Mouse (Mus musculus) E14TG2a.4 (cell line): ENCODE measurements at regions not wholly inside any gene's neighbourhood (a gene's known extent, or its start where the extent isn't known, plus 50 kb on each side); places are given as distances from the start of the nearest gene placed in this dataset.

ENCODE experiments used
- H3K27me3 ChIP-seq: 2 replicates; pipeline ENCODE4 v1.6.1; 2014; ENCODE audit warnings: low read length, control low read depth; ENCODE audit not compliant: insufficient read depth
- H3K36me3 ChIP-seq: 2 replicates; pipeline ENCODE4 v1.6.1; 2014; ENCODE audit warnings: low read length, control low read depth; ENCODE audit not compliant: insufficient read depth
- H3K4me1 ChIP-seq: replicated peaks from 2 replicates; pipeline ENCODE4 v1.6.1; 2014; ENCODE audit warnings: low read depth, low read length, control low read depth
- H3K4me3 ChIP-seq: replicated peaks from 2 replicates; pipeline ENCODE4 v1.5.1; 2014; ENCODE audit warnings: mild to moderate bottlenecking, low read length
- H3K9me3 ChIP-seq: 2 replicates; pipeline ENCODE4 v1.6.1; 2014; ENCODE audit warnings: low read length, control low read depth
- CTCF ChIP-seq: conservative IDR thresholded peaks from 2 replicates; pipeline ENCODE4 v1.5.1; 2014; ENCODE audit warnings: low read length
- NANOG ChIP-seq: IDR thresholded peaks from 2 replicates; pipeline ENCODE4 v1.6.1; 2014; ENCODE audit warnings: borderline replicate concordance, low read length, mixed read lengths
- POU5F1 ChIP-seq: IDR thresholded peaks from 2 replicates; pipeline ENCODE4 v1.6.1; 2014; ENCODE audit warnings: low read length, borderline replicate concordance

DNA sequence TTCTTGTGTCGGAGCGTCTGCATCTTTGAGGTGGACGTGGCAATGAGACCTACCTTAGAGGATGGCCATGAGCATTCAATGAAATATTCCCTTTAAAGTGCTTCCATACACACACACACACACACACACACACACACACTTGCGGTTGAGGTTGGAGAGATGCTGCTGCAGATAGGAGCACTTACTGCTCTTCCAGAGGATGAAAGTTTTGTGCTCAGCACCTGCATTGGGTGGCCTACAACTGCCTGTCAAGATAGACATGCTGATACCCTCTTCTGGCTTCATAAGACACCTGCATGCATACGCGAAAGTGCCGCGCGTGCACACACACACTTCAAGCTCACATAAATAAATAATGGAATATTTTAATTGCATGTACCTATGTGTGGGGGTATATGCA lies 111.5 kb upstream of the Pja1 start:
- Histone ChIP-seq H3K36me3 (no peaks in the 10 kb centered on the region), H3K4me1 (peaks cover 8% of the 10 kb centered on the region; the same call in 1 of the 2 replicates), H3K4me3 (no peak overlapping the region), H3K9me3 (peaks cover 5% of the 10 kb centered on the region; the same call in 1 of the 2 replicates), H3K27me3 (peaks cover 62% of the 10 kb centered on the region)
- no peak for TF ChIP-seq CTCF
- no peak for TF ChIP-seq NANOG
- no peak for TF ChIP-seq POU5F1

DNA sequence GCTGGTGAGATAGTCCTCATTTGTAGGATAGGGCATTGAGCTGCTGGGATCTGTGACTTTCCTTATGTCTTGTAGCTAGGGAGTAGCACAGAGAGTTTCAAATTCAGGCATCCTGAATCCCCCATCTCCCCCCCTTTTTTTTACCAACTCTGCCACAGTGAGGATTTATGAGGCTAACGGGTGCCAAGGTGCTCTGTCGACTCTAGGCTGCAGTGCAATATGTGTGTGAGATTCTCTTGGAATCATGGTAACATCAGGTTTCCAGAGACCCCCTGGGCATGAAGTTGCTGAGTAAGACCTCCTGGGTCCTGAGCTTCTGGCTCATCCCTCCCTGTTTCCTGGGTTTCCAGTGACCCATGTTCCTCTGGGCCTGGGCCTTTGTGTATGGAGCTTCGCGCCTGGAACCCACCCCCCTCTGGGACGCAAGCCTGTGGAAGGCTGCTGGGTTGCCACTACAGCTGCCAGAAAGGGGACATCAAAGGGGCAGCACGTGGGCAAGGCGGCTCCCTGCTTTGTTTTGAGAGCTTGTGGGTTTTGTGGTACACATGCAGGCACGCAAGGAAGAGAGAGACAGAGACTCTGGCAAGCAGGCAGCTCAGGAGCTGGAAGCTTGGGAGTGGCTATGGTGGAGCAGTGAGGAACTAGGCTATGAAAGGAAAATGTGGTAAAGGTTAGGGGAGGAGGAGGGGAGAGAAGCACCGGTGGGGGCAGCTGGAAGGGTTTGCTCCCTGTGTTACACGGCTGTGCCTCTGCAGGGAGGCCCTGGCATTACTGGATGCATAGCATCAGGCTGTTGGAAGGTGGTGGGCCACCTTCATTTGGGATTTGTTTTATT lies 110.8 kb upstream of the Pja1 start:
- H3K4me3 ChIP-seq = no peak overlapping the region
- TF ChIP-seq CTCF (no peak), NANOG (no peak), POU5F1 (no peak)
- no peaks in the 10 kb centered on the region for H3K36me3 ChIP-seq
- H3K27me3 ChIP-seq = peaks cover 59% of the 10 kb centered on the region
- peaks cover 5% of the 10 kb centered on the region; the same call in 1 of the 2 replicates for H3K9me3 ChIP-seq
- H3K4me1 ChIP-seq = peaks cover 8% of the 10 kb centered on the region; the same call in 1 of the 2 replicates

DNA sequence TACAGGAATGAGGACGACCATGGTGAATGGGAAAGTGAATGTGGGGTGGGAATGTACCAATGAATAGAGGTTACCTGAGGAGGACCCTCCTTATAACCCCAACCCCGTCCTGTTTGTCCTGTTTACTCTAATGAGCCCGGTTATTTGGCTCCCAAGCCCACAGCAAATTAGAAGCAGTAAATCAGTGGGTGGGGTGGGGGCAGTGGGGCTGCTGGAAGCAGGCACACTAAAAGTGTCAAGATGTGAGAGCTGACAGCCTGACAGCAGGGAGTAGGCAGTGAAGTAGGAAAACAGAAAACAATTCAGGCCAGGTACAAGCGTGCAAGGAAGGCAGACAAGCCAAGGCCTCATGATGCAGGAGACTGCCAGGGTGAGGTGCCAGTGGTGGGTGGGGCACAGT lies 108.1 kb upstream of the Pja1 start:
- Histone ChIP-seq H3K4me3 (no peak overlapping the region), H3K9me3 (peaks cover 5% of the 10 kb centered on the region; the same call in 1 of the 2 replicates), H3K4me1 (peaks cover 11% of the 10 kb centered on the region), H3K36me3 (no peaks in the 10 kb centered on the region), H3K27me3 (peaks cover 57% of the 10 kb centered on the region)
- TF ChIP-seq CTCF = no peak
- TF ChIP-seq POU5F1 = no peak
- TF ChIP-seq NANOG = no peak

DNA sequence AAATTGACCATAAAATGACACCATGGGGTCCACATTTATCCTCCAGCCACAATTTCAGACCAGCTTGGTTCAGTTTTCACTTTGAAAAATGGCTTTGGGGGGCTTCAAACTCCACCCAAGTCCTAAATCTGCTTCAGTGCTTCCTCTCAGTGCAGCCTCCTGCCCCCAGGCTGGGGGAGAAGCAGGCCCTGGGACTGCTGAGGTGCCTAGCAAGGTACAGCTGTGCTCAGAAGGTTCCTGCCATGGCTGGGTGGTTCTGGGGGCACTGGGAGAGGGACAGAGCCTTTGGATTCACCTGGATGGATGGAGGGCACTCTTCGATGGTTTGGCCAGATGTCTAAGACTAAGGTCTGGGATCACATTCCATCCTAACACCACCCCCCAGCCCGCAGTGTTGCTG lies 107.7 kb upstream of the Pja1 start:
- H3K36me3 ChIP-seq = no peaks in the 10 kb centered on the region
- H3K4me3 ChIP-seq = no peak overlapping the region
- H3K27me3 ChIP-seq = peaks cover 58% of the 10 kb centered on the region
- H3K4me1 ChIP-seq = peaks cover 11% of the 10 kb centered on the region
- no peak for TF ChIP-seq NANOG
- no peak for TF ChIP-seq POU5F1
- TF ChIP-seq CTCF = no peak
- H3K9me3 ChIP-seq = peaks cover 5% of the 10 kb centered on the region; the same call in 1 of the 2 replicates

DNA sequence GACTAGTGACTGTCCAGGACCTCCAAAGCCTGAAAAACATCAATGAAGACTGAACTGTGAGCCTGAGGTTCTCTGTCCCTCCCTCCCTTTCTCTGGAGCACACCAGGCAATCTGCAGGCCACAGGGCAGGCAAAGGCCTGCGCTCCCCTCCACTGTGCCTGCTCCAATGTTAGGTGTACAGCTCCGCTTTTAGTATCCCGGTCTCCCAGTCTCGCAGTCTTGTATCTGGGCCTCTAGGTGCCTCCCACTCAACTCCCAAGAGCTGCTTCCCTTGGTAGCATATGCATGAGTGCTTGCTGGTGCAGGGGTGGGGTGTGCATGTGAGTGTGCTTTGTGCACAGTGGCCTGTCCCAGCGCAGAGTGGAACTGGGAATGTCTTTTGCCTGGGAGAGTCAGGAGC lies 104.0 kb upstream of the Pja1 start:
- H3K9me3 ChIP-seq = no peaks in the 10 kb centered on the region
- no peak for TF ChIP-seq POU5F1
- H3K36me3 ChIP-seq = no peaks in the 10 kb centered on the region
- peaks cover 11% of the 10 kb centered on the region for H3K4me1 ChIP-seq
- no peak overlapping the region for H3K4me3 ChIP-seq
- H3K27me3 ChIP-seq = peaks cover 75% of the 10 kb centered on the region

DNA sequence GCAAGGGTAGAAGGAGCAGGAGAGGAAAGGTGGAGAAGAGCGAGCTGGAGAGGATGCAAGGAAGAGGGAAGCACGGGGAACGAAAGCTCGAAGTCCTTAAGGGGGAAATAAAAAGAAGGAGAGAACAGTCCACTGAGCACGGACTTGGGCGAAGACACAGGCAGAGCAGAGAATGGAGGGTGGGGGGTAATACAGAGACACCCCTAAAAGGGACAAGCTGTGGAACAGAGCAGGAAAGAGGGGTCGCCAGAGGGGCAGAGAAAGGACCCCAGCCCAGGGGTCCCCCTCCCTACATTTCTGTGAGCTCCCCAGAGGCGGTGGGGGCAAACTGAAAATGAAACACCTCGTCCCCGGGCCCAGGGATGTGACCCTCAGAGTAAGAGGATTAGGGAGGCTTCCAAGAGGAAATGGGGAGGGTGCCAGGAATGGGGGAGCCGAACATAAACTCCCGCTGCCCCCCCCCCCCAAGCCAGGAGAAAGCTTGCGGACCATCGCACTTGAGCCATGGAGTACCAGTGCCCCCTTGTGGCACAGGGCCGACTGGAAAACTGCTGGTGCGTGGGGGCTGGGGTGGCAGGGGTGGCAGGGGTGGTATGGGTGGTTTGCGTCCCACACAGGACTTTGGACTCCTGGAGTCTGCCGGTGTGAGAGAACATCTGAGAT lies 103.5 kb upstream of the Pja1 start:
- Histone ChIP-seq H3K9me3 (no peaks in the 10 kb centered on the region), H3K27me3 (peaks cover 80% of the 10 kb centered on the region), H3K4me1 (peaks cover 11% of the 10 kb centered on the region), H3K36me3 (no peaks in the 10 kb centered on the region), H3K4me3 (no peak overlapping the region)
- peak; percentile 22 for TF ChIP-seq CTCF
- no peak for TF ChIP-seq POU5F1
- no peak for TF ChIP-seq NANOG

DNA sequence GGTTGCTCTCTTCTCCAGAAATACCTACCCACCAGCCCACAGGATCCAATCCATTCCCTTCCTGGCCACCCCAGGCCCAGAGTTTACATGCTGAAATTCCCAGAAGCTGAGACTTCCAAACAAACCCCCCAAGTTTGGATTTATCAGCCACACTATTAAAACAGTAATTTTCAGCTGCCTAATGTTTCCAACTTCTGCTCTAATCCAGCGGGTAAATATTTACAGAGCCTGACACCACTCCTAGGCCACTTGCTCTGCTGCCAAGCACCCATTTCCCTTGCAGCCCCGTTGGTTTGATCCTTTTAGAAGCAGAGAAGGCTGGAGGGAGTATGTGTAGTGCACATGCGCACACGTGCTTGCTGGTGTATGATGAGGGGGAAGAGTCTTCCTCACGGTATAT lies 99.1 kb upstream of the Pja1 start:
- Histone ChIP-seq H3K9me3 (no peaks in the 10 kb centered on the region), H3K27me3 (peaks cover 79% of the 10 kb centered on the region), H3K4me3 (no peak overlapping the region), H3K36me3 (no peaks in the 10 kb centered on the region), H3K4me1 (peaks cover 20% of the 10 kb centered on the region)
- TF ChIP-seq POU5F1 = no peak
- no peak for TF ChIP-seq NANOG
- no peak for TF ChIP-seq CTCF

DNA sequence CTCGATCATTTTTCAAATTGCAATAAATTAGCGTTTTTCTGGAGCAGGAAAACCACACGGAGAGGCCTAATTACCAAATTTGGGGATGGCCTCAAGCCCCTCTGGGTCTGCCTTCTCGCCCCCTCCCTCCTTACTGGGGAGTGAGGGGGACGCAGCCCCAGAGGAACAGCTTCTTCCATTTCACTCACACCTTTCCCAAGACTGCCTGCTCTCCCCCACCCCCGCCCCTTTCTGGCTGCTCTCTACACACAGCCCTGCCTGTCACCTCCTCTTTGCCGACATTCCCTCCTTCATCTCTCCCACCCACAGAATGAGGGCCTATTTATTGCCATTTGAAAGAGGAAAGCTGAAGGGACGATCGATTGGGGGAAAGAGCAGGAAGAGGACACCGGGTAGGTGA lies 97.2 kb upstream of the Pja1 start:
- no peaks in the 10 kb centered on the region for H3K36me3 ChIP-seq
- no peaks in the 10 kb centered on the region for H3K9me3 ChIP-seq
- H3K4me3 ChIP-seq = no peak overlapping the region
- peaks cover 31% of the 10 kb centered on the region for H3K4me1 ChIP-seq
- TF ChIP-seq POU5F1 (no peak), NANOG (no peak), CTCF (no peak)
- peaks cover 80% of the 10 kb centered on the region for H3K27me3 ChIP-seq

DNA sequence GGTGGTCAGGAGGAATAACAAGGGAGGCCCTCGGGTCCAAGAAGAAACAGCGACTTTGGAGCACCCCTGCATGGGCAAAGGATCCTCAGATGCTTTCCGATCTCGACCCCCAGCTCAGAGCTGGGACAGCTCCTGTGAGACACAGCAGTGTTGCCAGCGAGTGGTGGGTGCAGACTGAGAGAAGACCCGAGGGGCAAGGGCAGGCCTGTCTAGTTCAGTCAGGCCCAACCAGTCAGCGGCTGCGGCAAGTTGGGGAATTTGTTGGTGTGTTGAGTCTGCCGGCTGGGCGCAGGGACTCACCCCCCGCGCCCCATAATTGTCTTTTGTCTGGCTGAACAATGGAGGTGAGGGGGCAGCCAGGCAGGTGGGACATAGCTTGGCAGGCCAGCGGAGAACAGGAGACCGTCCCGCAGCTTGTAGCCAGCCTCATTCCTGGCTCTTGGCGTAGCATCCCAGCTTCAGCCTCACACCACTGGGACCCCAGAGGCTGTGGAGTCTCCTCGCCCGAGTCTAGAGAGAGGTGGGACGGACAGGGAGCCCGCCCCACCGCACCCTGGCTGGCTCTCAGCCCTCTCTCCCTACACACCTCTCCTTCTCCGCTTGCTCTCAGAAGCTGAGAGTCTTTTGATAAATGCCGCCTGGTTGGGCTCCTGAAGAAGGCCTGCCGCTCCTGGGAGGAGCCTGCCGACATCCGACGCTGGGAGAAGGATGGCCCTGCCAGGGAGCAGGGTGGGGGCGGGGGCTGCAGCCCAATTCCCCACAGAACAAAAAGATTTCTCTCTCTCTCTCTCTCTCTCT lies 96.5 kb upstream of the Pja1 start:
- TF ChIP-seq POU5F1 (no peak), NANOG (no peak)
- Histone ChIP-seq H3K4me1 (peaks cover 31% of the 10 kb centered on the region), H3K4me3 (peak overlapping the region; percentile 29)

More for the DNA sequence above, 96.5 kb upstream of the Pja1 start:
- Histone ChIP-seq H3K27me3 (peaks cover 79% of the 10 kb centered on the region), H3K9me3 (no peaks in the 10 kb centered on the region), H3K36me3 (no peaks in the 10 kb centered on the region)
